Mouse (Mus musculus): ENCODE data around the gene Rab29. TPM values are rescaled to one million over a fixed set of nuclear protein-coding genes. Genes with fewer than 3 reads are reported as not detected.

The Rab29 gene
- total and polyA plus RNA-seq, 3 experiments = 23.5 to 26.3 TPM; not detected in 1

GRCm38 (mm10) chr1:131838542-131838941 is 28.5 kb upstream of the Rab29 start:
- H3K4me3 ChIP-seq (ENCODE audit: control insufficient read depth in 1 of 2, insufficient read depth in 1 of 2, low read depth in 2 of 2, low read length in 2 of 2) = no peak overlapping the region
- TF ChIP-seq EP300 (IDR thresholded peaks at IDR 0.05; ENCODE audit: low read depth in 1 of 2, low read length in 2 of 2) = no peak
- TF ChIP-seq MXI1 (IDR thresholded peaks at IDR 0.05; ENCODE audit: low read depth, low read length) = no peak
- no peak for TF ChIP-seq ZC3H11A (IDR thresholded peaks at IDR 0.05; ENCODE audit: low read depth, low read length)
- no peaks in the 10 kb centered on the region for H3K27me3 ChIP-seq (ENCODE audit: control insufficient read depth in 1 of 2, insufficient read depth in 2 of 2, low read length in 2 of 2)
- H3K4me1 ChIP-seq (ENCODE audit: control insufficient read depth in 1 of 2, insufficient read depth in 2 of 2, low read length in 2 of 2) = no peaks in the 10 kb centered on the region
- no peak overlapping the region for H3K9ac ChIP-seq (ENCODE audit: control insufficient read depth, low read depth, low read length, poor library complexity, severe bottlenecking)
- no peaks in the 10 kb centered on the region for H3K9me3 ChIP-seq (replicated peaks; ENCODE audit: insufficient read depth, low read length)
- no peak overlapping the region for H3K27ac ChIP-seq (ENCODE audit: control insufficient read depth, low read depth, low read length)
- H3K36me3 ChIP-seq (ENCODE audit: control insufficient read depth in 1 of 2, insufficient read depth in 2 of 2, low read length in 2 of 2) = no peaks in the 10 kb centered on the region; a peak in 1 of 4 replicates
- no peaks in the 10 kb centered on the region for H3K79me2 ChIP-seq (ENCODE audit: control insufficient read depth, insufficient read depth, low read length, poor library complexity)
- DNase-seq (ENCODE audit: low read depth, low spot score) = no peak

GRCm38 (mm10) chr1:131839279-131839678 is 27.7 kb upstream of the Rab29 start:
- Histone ChIP-seq H3K4me3 (ENCODE audit: control insufficient read depth in 1 of 2, insufficient read depth in 1 of 2, low read depth in 2 of 2, low read length in 2 of 2) (no peak overlapping the region), H3K4me1 (ENCODE audit: control insufficient read depth in 1 of 2, insufficient read depth in 2 of 2, low read length in 2 of 2) (no peaks in the 10 kb centered on the region), H3K27ac (ENCODE audit: control insufficient read depth, low read depth, low read length) (no peak overlapping the region), H3K36me3 (ENCODE audit: control insufficient read depth in 1 of 2, insufficient read depth in 2 of 2, low read length in 2 of 2) (no peaks in the 10 kb centered on the region; a peak in 1 of 4 replicates), H3K9me3 (replicated peaks; ENCODE audit: insufficient read depth, low read length) (no peaks in the 10 kb centered on the region), H3K79me2 (ENCODE audit: control insufficient read depth, insufficient read depth, low read length, poor library complexity) (no peaks in the 10 kb centered on the region), H3K27me3 (ENCODE audit: control insufficient read depth in 1 of 2, insufficient read depth in 2 of 2, low read length in 2 of 2) (no peaks in the 10 kb centered on the region), H3K9ac (ENCODE audit: control insufficient read depth, low read depth, low read length, poor library complexity, severe bottlenecking) (no peak overlapping the region)
- TF ChIP-seq NRF1 (IDR thresholded peaks at IDR 0.05; ENCODE audit: insufficient read depth, low read depth, low read length, poor library complexity, severe bottlenecking) (no peak), MYB (IDR thresholded peaks at IDR 0.05; ENCODE audit: low read depth, low read length) (no peak), TAL1 (IDR thresholded peaks at IDR 0.05; ENCODE audit: low read length) (no peak), TBP (IDR thresholded peaks at IDR 0.05; ENCODE audit: low read depth, low read length) (no peak), MYC (IDR thresholded peaks at IDR 0.05; ENCODE audit: low read depth, low read length) (no peak)
- no peak for DNase-seq (ENCODE audit: low read depth, low spot score)

GRCm38 (mm10) chr1:131842221-131842620 is 24.8 kb upstream of the Rab29 start:
- Histone ChIP-seq H3K79me2 (ENCODE audit: control insufficient read depth, insufficient read depth, low read length, poor library complexity) (no peaks in the 10 kb centered on the region), H3K9me3 (replicated peaks; ENCODE audit: insufficient read depth, low read length) (no peaks in the 10 kb centered on the region), H3K9ac (ENCODE audit: control insufficient read depth, low read depth, low read length, poor library complexity, severe bottlenecking) (no peak overlapping the region), H3K27ac (ENCODE audit: control insufficient read depth, low read depth, low read length) (no peak overlapping the region), H3K27me3 (ENCODE audit: control insufficient read depth in 1 of 2, insufficient read depth in 2 of 2, low read length in 2 of 2) (no peaks in the 10 kb centered on the region), H3K4me3 (ENCODE audit: control insufficient read depth in 1 of 2, insufficient read depth in 1 of 2, low read depth in 2 of 2, low read length in 2 of 2) (no peak overlapping the region), H3K4me1 (ENCODE audit: control insufficient read depth in 1 of 2, insufficient read depth in 2 of 2, low read length in 2 of 2) (no peaks in the 10 kb centered on the region), H3K36me3 (ENCODE audit: control insufficient read depth in 1 of 2, insufficient read depth in 2 of 2, low read length in 2 of 2) (peaks cover 0 to 1% of the 10 kb centered on the region in 2 experiments; a peak in 1 of 4 replicates)
- DNase-seq (ENCODE audit: low read depth, low spot score) = no peak
- TF ChIP-seq MXI1 (IDR thresholded peaks at IDR 0.05; ENCODE audit: low read depth, low read length) = no peak
- TF ChIP-seq USF2 (IDR thresholded peaks at IDR 0.05; ENCODE audit: borderline replicate concordance in 1 of 2, insufficient read depth in 1 of 2, low read depth in 1 of 2, low read length in 2 of 2) = no peak
- no peak for TF ChIP-seq NRF1 (IDR thresholded peaks at IDR 0.05; ENCODE audit: insufficient read depth, low read depth, low read length, poor library complexity, severe bottlenecking)
- TF ChIP-seq NELFE (IDR thresholded peaks at IDR 0.05; ENCODE audit: low read depth, low read length) = no peak
- TF ChIP-seq MEF2A (IDR thresholded peaks at IDR 0.05; ENCODE audit: extremely low read depth, insufficient replicate concordance, low read depth, low read length, poor library complexity, severe bottlenecking) = no peak
- TF ChIP-seq RCOR1 (IDR thresholded peaks at IDR 0.05; ENCODE audit: low read depth, low read length) = no peak
- TF ChIP-seq EP300 (IDR thresholded peaks at IDR 0.05; ENCODE audit: low read depth in 1 of 2, low read length in 2 of 2) = no peak
- TF ChIP-seq HCFC1 (IDR thresholded peaks at IDR 0.05; ENCODE audit: low read depth, low read length) = no peak
- TF ChIP-seq RAD21 (IDR thresholded peaks at IDR 0.05; ENCODE audit: low read depth, low read length) = no peak
- TF ChIP-seq USF1 (IDR thresholded peaks at IDR 0.05; ENCODE audit: low read depth, low read length) = no peak
- TF ChIP-seq KAT2A (conservative IDR thresholded peaks at IDR 0.05; ENCODE audit: low read depth, low read length) = no peak
- no peak for TF ChIP-seq BHLHE40 (IDR thresholded peaks at IDR 0.05; ENCODE audit: borderline replicate concordance, low read depth, low read length)
- no peak for TF ChIP-seq E2F4 (IDR thresholded peaks at IDR 0.05; ENCODE audit: borderline replicate concordance, low read depth, low read length)
- TF ChIP-seq TAL1 (IDR thresholded peaks at IDR 0.05; ENCODE audit: low read length) = no peak
- no peak for TF ChIP-seq CTCF (IDR thresholded peaks at IDR 0.05 in 2 of 3, conservative IDR thresholded peaks at IDR 0.05 in 1 of 3; ENCODE audit: control insufficient read depth in 1 of 3, insufficient read depth in 1 of 3, low read depth in 2 of 3, low read length in 3 of 3, poor library complexity in 1 of 3, severe bottlenecking in 1 of 3)
- no peak for TF ChIP-seq POLR2A (IDR thresholded peaks at IDR 0.05; ENCODE audit: control insufficient read depth in 1 of 2, insufficient read depth in 1 of 2, low read depth in 1 of 2, low read length in 2 of 2, poor library complexity in 1 of 2)
- TF ChIP-seq TBP (IDR thresholded peaks at IDR 0.05; ENCODE audit: low read depth, low read length) = no peak
- no peak for TF ChIP-seq UBTF (IDR thresholded peaks at IDR 0.05; ENCODE audit: borderline replicate concordance, insufficient read depth, low read depth, low read length)
- no peak for TF ChIP-seq MAFK (IDR thresholded peaks at IDR 0.05; ENCODE audit: borderline replicate concordance, low read depth, low read length)
